Mouse (Mus musculus): ENCODE measurements at regions not wholly inside any gene's neighbourhood (a gene's known extent, or its start where the extent isn't known, plus 50 kb on each side); places are given as distances from the start of the nearest gene placed in this dataset.

DNA sequence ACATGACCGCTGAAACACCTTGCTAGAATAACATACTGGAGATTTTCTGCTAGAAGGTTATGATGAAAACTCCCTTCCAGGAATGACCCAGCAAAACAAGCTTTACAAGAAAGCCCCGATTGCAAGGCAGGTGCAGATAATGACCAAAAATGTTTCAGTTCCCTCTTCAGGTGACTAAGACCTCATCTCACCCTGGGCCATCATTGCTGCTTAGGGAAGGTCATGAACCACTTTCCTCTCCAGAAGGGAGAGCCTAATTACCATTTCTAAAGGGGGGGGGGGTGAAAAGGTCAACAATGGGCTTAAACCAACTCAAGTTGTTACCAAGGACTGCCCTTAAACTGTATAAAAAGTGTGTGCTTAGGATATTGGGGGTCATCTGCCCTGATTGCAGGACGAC lies 59.8 kb upstream of the Speer4c start:
- no peak for DNase-seq (ENCODE audit: inconsistent age in 2 of 2, low spot score in 1 of 2)

DNA sequence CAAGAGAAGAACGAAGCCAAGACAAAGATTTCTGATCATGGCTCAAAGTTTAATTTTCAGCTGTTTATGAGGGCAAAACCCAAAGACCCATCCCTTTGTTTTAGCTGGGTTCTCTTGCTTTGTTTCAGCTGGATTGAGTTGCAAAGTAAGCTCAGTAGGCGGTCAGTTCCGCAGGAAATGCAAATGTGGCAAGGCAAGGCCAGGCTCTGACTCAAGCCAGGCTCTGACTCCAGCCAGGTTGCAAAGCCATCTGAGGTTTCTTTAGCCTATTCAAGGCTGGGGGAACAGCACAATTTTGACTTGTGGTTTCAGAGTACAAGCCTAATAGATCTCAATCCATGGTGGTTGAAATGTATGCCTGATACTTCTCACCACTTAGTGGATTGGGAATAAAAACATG lies 60.5 kb upstream of the Speer4c start:
- peak in 1 of 2 experiments; percentile 53 for DNase-seq (ENCODE audit: inconsistent age in 2 of 2, low spot score in 1 of 2)

DNA sequence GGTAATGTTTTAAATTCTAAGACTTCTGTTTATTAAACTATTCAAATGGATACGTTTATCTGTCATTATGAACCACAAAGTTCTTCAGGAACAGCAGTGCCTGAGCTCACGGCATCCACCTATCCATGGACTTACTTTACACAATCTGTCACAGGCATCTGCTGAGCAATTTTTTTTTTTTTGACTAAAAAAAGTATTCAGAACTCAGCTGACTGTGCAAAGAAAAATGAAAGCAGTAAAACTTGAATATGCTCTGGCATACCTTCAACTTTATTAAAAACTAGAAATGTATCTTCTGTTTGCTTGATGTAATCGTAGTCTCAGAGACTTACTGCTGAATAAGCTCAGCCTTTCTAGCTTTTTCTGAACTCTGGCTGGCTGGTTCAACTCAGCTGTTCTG lies 62.0 kb upstream of the Speer4c start:
- no peak for DNase-seq (ENCODE audit: inconsistent age in 2 of 2, low spot score in 1 of 2)

- no peak for DNase-seq (ENCODE audit: inconsistent age in 2 of 2, low spot score in 1 of 2)
Measured at GRCm38 (mm10) chr5:15803583-15803982, 89.5 kb upstream of the Speer4c start.

GRCm38 (mm10) chr5:15816864-15817263 lies 102.8 kb upstream of the Speer4c start:
- no peak for DNase-seq (ENCODE audit: inconsistent age in 2 of 2, low spot score in 1 of 2)

DNA sequence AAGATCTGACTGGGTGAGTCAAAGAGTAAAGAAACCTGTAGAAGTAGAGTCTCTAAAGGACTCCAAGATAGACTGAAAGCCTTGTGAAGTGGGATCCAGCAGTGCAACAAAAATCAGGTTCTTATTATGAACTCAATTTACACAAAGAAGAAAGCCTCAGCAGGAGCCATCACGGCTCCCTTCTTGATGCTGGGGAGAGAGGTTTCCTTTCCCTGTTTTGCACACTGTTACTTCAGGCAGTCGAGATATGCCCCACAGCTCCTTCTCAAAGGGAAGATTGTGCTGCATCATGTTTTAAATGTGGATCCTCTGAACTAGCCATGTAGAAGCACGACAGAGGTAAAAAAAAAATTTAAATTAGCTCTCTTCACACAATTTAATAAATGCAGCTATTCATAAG lies 103.3 kb upstream of the Speer4c start:
- DNase-seq (ENCODE audit: inconsistent age in 2 of 2, low spot score in 1 of 2), result no peak

GRCm38 (mm10) chr5:15822989-15823388 lies 108.9 kb upstream of the Speer4c start:
- DNase-seq (ENCODE audit: inconsistent age in 2 of 2, low spot score in 1 of 2), result no peak

DNA sequence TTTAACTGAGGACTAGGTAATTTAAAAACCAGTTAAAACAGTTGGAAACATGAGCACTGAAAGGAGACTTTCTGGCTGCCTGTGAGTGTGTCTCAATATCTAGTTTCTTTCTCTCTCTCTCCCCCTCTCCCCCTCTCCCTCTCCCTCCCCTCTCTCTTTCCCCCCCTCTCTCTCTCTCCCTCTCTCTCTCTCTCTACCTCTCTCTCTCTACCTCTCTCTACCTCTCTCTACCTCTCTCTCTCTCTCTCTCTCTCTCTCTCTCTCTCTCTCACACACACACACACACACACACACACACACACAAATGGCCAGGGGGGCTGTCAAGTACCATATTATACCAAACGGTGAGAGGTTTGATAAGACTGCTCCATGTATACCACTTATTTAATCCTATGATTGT lies 103.0 kb upstream of the Cacna2d1 start:
- no peak for DNase-seq (ENCODE audit: inconsistent age in 2 of 2, low spot score in 1 of 2)

DNA sequence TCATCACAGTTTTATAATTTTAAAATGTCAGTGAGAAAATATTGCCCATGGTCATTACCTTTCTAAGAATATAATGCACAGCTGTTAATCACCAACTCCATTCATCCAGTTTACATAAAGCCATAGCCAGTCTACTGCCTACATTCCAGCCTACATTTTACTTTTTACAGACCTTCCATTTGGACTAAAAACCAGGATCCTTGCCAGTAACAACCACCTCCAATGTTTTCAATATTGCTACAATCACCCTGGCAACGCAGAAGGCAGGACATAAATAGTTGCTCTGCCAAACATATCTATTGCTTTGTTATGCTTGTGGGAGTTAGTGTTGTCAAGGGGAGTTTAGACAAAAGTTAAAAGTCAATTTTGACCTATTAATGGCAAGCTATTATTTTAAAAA lies 102.2 kb upstream of the Cacna2d1 start:
- no peak for DNase-seq (ENCODE audit: inconsistent age in 2 of 2, low spot score in 1 of 2)

DNA sequence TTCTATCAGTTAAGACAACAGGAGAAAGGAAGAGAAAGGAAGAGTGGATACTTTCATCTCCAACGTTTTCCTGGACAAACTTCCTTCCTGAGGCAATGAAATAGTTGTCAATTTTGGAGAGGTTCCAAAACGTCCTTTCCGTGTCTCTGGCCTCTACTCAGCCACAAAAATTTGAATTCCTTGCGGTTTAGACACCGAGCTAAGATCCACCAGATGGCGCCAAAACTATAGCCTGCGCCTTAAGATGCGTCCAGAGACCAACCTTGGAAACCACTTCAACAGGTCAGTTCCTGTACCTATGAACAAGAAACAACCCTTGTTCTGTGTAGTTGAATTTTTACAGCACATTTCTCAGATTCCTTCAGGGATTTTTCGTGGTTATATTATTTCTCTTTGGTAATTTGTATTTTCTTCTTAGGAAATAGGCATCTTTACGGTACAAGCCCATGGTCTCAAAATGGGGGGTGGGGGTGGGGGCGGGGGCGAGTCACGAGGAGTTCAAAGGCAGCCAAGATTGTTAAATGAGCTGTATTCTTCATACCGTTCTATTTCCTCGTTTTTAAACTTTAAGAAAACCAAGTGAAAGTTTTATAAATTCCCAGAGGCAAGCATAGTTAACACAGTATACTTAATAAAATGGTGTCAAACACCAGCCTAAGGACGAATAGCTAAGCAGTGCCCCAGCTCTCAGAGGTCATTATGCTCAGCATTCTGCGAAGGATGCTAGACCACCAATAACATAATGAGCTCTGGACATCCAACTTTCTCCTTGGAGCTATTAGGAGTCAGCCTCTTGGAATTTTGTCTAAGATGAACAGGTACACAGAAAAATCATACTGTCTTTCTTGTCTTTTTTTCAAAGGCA lies 96.2 kb upstream of the Cacna2d1 start:
- DNase-seq (ENCODE audit: inconsistent age in 2 of 2, low spot score in 1 of 2), result peak; percentile 70 to 92

GRCm38 (mm10) chr5:15846790-15847189 lies 87.7 kb upstream of the Cacna2d1 start:
- DNase-seq (ENCODE audit: inconsistent age in 2 of 2, low spot score in 1 of 2), result no peak

DNA sequence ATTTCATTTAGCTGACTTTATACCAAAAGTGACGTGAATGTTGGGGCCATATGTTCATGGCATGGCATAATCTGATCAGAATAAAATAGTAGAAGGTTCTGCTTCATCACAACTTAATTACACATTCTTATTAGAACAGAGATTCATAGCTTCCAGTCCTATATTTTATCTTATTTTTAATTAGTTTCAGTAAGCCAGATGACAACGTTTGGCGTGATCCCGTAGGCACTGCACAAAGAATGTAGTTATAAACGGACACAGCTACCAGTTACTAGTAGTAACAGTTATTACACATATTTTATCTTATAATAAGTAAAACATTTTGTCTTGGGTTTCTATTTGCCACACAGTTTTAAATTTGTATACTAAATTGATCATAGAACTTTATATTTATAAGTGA lies 85.0 kb upstream of the Cacna2d1 start:
- no peak for DNase-seq (ENCODE audit: inconsistent age in 2 of 2, low spot score in 1 of 2)

DNA sequence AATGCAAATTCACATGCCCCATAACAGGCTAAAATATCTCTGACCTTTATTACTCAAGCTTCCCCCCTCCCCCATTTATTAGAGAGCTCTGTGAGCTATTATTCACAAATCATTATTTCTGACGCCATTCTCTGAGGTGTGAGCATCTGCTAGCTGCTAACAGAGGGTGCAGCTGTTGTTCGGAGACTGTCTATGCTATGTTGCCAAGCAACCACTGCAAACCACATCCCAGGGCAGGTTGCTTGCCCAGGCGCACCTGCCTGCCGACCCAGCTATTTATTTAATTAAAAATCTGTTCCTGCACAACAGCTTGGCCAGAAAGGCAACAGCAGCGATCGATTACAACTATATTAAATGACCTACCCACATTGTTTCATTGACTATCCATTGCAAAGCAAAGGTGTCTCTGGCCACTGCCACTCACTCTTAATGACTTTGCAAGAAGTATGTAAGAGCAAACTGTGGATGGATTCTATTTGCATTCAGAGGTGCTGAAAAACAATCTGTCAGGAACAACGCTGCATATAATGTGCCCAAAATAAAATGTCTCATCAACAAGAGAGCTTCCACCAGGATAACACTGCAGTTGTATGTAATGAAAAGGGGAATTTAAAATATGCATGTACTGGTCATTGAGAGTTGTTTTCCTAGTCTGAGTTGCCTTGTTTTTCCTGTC lies 84.2 kb upstream of the Cacna2d1 start:
- no peak for DNase-seq (ENCODE audit: inconsistent age in 2 of 2, low spot score in 1 of 2)

GRCm38 (mm10) chr5:15854752-15855151 lies 79.7 kb upstream of the Cacna2d1 start:
- DNase-seq (ENCODE audit: inconsistent age in 2 of 2, low spot score in 1 of 2), result no peak

GRCm38 (mm10) chr5:15857034-15857433 lies 77.5 kb upstream of the Cacna2d1 start:
- no peak for DNase-seq (ENCODE audit: inconsistent age in 2 of 2, low spot score in 1 of 2)

GRCm38 (mm10) chr5:15874065-15874464 lies 60.4 kb upstream of the Cacna2d1 start:
- no peak for DNase-seq (ENCODE audit: inconsistent age in 2 of 2, low spot score in 1 of 2)

DNA sequence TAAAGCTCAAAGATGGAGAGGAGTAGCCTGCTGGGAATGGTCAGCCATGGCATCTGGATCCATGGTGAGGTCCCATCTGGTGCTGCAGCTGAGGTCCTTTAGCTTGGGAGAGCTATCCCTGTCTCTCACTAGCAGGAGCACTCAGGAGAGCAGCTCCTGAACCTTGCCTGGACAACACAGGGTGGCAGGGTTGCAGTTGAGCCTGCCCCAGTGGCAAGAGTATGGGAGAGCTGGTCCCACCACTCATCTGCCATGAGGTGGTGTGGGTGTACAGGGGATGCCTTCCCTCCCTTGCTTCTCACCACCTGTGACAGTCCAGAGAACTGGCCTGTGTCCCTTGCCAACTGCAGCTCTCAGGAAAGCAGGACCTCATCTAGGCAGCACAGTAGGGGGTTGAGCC lies 51.5 kb upstream of the Cacna2d1 start:
- DNase-seq (ENCODE audit: inconsistent age in 2 of 2, low spot score in 1 of 2), result no peak

Data from adrenal gland, adult (tissue).